In the genomic region with DNA sequence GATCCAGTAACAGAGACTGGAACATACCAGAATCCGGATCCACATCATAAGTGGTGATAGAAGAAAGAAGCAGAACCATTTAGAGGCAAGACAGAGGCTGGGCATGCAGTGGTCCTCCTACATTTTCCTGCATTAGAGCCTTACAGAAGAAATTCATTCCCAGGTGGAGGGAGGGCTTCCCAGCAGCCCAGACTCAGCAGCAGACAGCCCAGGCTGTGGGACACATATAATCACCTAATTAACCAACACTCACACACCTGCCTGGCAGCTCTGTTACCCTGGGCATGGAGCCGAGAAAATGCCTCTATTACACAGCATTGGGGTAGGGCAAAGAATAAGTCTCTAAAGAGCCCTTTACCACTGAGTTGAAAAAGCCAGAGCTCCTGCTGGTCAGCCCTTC, we compare ENCODE assay signal across 17 mouse cellular contexts.
"Had no signal": no experiment of that assay in that cellular context is flagged by ENCODE, and none has a peak within 500 bp of the region (broad histone marks: within the 10 kb centered on the region; RNA-seq: fewer than 3 reads in every experiment).

No protein-coding gene starts in this region.

- H3K27me3 ChIP-seq: lung, embryonic 15.5 days; megakaryocyte, embryonic 14.5 days; midbrain, embryonic 12.5 days; midbrain, embryonic 15.5 days; neural tube, embryonic 12.5 days; stomach, embryonic 15.5 days had no signal

- DNase-seq: liver, postnatal 0 days; lung, adult 2 months; lung, postnatal 14 days; lung, postnatal 36 days; right cerebral cortex, postnatal 14 days; thymus, adult 2 months; thymus, postnatal 25 days; thymus, postnatal 4 days had no signal

- H3K27ac ChIP-seq: lung, embryonic 15.5 days; macrophage; midbrain, embryonic 12.5 days; midbrain, embryonic 15.5 days; neural tube, embryonic 12.5 days; stomach, embryonic 15.5 days; stomach, postnatal 0 days had no signal

- H3K4me1 ChIP-seq: lung, embryonic 15.5 days; megakaryocyte, embryonic 14.5 days; midbrain, embryonic 12.5 days; midbrain, embryonic 15.5 days; neural tube, embryonic 12.5 days; stomach, embryonic 15.5 days had no signal

- H3K4me2 ChIP-seq: lung, embryonic 15.5 days; midbrain, embryonic 12.5 days; midbrain, embryonic 15.5 days; neural tube, embryonic 12.5 days; stomach, embryonic 15.5 days had no signal

- H3K4me3 ChIP-seq: lung, embryonic 15.5 days; megakaryocyte, embryonic 14.5 days; midbrain, embryonic 12.5 days; midbrain, embryonic 15.5 days; neural tube, embryonic 12.5 days; stomach, embryonic 15.5 days had no signal

- H3K9ac ChIP-seq: liver, postnatal 0 days; lung, embryonic 15.5 days; midbrain, embryonic 12.5 days; midbrain, embryonic 15.5 days; neural tube, embryonic 12.5 days; stomach, embryonic 15.5 days had no signal

- H3K9me3 ChIP-seq: lung, embryonic 15.5 days; megakaryocyte, embryonic 14.5 days; midbrain, embryonic 12.5 days; midbrain, embryonic 15.5 days; neural tube, embryonic 12.5 days; stomach, embryonic 15.5 days had no signal

- H3K36me3 ChIP-seq: lung, embryonic 15.5 days; midbrain, embryonic 12.5 days; midbrain, embryonic 15.5 days; neural tube, embryonic 12.5 days; stomach, embryonic 15.5 days had no signal

- ATAC-seq: liver, postnatal 0 days; lung, postnatal 0 days; midbrain, embryonic 15.5 days had no signal
